In the genomic region with DNA sequence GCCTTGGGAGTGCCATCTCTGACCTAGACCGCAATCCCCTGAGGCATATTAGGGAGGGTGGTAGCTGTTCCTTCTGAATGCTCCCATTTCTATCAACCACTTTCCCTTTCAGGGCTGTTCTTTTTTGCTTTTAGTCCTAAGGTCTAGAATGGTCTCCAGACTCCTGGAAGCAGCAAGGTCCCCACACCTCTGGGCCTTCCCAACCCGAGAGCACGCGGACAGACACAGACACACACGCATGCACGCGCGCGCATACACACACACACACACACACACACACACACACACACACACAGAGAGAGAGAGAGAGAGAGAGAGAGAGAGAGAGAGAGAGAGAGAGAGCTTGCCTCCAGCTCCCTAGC, we compare ENCODE assay signal across 10 mouse cellular contexts. TPM values are rescaled to one million over a fixed set of nuclear protein-coding genes. Genes with fewer than 3 reads are reported as not detected.
A peak's percentile ranks its signal among the peaks of the same experiment; 100 is the strongest.
DNase-seq lines count a peak whose midpoint lies in the region; ATAC-seq and TF ChIP-seq lines count a peak whose summit lies in the region.
"Had no signal": no experiment of that assay in that cellular context is flagged by ENCODE, and none has a peak within 500 bp of the region (broad histone marks: within the 10 kb centered on the region; RNA-seq: fewer than 3 reads in every experiment).

No protein-coding gene starts in this region.

- H3K4me1 ChIP-seq in heart, embryonic 16.5 days (ENCODE audit: control insufficient read depth, insufficient read depth, low read length), result no peaks in the 10 kb centered on the region
- no peaks in the 10 kb centered on the region for H3K4me1 ChIP-seq in cortical plate, adult 2 months (ENCODE audit: control insufficient read depth, insufficient read depth, low read length)
- H3K4me1 ChIP-seq in hindbrain, embryonic 14.5 days (replicated peaks; ENCODE audit: control insufficient read depth, insufficient read depth, low read length), result peaks cover 16% of the 10 kb centered on the region
- no peaks in the 10 kb centered on the region for H3K4me1 ChIP-seq in midbrain, embryonic 12.5 days

- H3K9me3 ChIP-seq in heart, embryonic 16.5 days (replicated peaks; ENCODE audit: control insufficient read depth, low read length), result no peaks in the 10 kb centered on the region
- no peaks in the 10 kb centered on the region for H3K9me3 ChIP-seq in hindbrain, embryonic 14.5 days (ENCODE audit: control insufficient read depth, low read length)
- H3K9me3 ChIP-seq in midbrain, embryonic 12.5 days, result no peaks in the 10 kb centered on the region

- DNase-seq in heart, adult 18-20 months, result no peak
- no peak for DNase-seq in hindbrain, embryonic 14.5 days (ENCODE audit: low spot score)
- DNase-seq in ovary, postnatal 10 days (ENCODE audit: low spot score), result no peak
- no peak for DNase-seq in adrenal gland, adult 18-20 months (ENCODE audit: low spot score in 2 of 2)
- no peak for DNase-seq in right cerebral cortex, postnatal 4 days

- H3K36me3 ChIP-seq in heart, embryonic 16.5 days (ENCODE audit: control insufficient read depth, insufficient read depth), result no peaks in the 10 kb centered on the region
- H3K36me3 ChIP-seq in hindbrain, embryonic 14.5 days (replicated peaks; ENCODE audit: control insufficient read depth, insufficient read depth), result no peaks in the 10 kb centered on the region
- no peaks in the 10 kb centered on the region for H3K36me3 ChIP-seq in midbrain, embryonic 12.5 days

- H3K27me3 ChIP-seq in heart, embryonic 16.5 days (ENCODE audit: control insufficient read depth, insufficient read depth, low read length), result peaks cover 6% of the 10 kb centered on the region
- peaks cover 49% of the 10 kb centered on the region for H3K27me3 ChIP-seq in hindbrain, embryonic 14.5 days (ENCODE audit: control insufficient read depth, insufficient read depth, low read length)
- H3K27me3 ChIP-seq in midbrain, embryonic 12.5 days, result peaks cover 52% of the 10 kb centered on the region
- H3K27me3 ChIP-seq: CH12.LX had no signal

- H3K4me3 ChIP-seq in heart, embryonic 16.5 days (ENCODE audit: low read length), result peak overlapping the region; percentile 63
- H3K4me3 ChIP-seq in cortical plate, adult 2 months (ENCODE audit: insufficient read depth, low read length), result peak overlapping the region; percentile 97
- H3K4me3 ChIP-seq in hindbrain, embryonic 14.5 days (replicated peaks; ENCODE audit: low read length), result peak overlapping the region; percentile 65
- peak overlapping the region; percentile 60 for H3K4me3 ChIP-seq in midbrain, embryonic 12.5 days

- no peak for TF ChIP-seq POLR2A in cortical plate, adult 2 months (IDR thresholded peaks at IDR 0.05; ENCODE audit: extremely low read depth, insufficient read depth, low read length)

- TF ChIP-seq CTCF in cortical plate, adult 2 months (IDR thresholded peaks at IDR 0.05; ENCODE audit: extremely low read depth, insufficient read depth, low read length), result no peak

- no peak for ATAC-seq in heart, embryonic 16.5 days (replicated peaks; ENCODE audit: extremely low read depth, insufficient read depth, low FRiP score)
- ATAC-seq in hindbrain, embryonic 14.5 days (ENCODE audit: low FRiP score), result peak; percentile 24
- peak; percentile 16 for ATAC-seq in midbrain, embryonic 12.5 days (ENCODE audit: low FRiP score, low read depth)

- no peak overlapping the region for H3K27ac ChIP-seq in heart, embryonic 16.5 days (ENCODE audit: low read length)
- H3K27ac ChIP-seq in cortical plate, adult 2 months (ENCODE audit: insufficient read depth, low read length), result no peak overlapping the region
- peak overlapping the region; percentile 91 for H3K27ac ChIP-seq in hindbrain, embryonic 14.5 days
- H3K27ac ChIP-seq in midbrain, embryonic 12.5 days (replicated peaks), result no peak overlapping the region; the same call in 1 of the 2 replicates
- H3K27ac ChIP-seq: macrophage had no signal

- peak overlapping the region; percentile 74 for H3K4me2 ChIP-seq in heart, embryonic 16.5 days (ENCODE audit: low read depth, low read length)
- peak overlapping the region; percentile 59 for H3K4me2 ChIP-seq in hindbrain, embryonic 14.5 days (replicated peaks)
- peak overlapping the region; percentile 79 for H3K4me2 ChIP-seq in midbrain, embryonic 12.5 days (replicated peaks)

- H3K9ac ChIP-seq in heart, embryonic 16.5 days (ENCODE audit: low read length), result peak overlapping the region; percentile 28; the same call in 1 of the 2 replicates
- H3K9ac ChIP-seq in hindbrain, embryonic 14.5 days, result peak overlapping the region; percentile 84
- peak overlapping the region; percentile 69 for H3K9ac ChIP-seq in midbrain, embryonic 12.5 days (replicated peaks)

- 40% methylated on average over 9 of the region's 9 CpGs for WGBS in heart, embryonic 16.5 days
- WGBS in hindbrain, embryonic 14.5 days, result 43% methylated on average over 7 of the region's 9 CpGs
- 34% methylated on average over 7 of the region's 9 CpGs for WGBS in midbrain, embryonic 12.5 days

RNA-seq across cellular contexts. Expression of gene Rai2, which starts 0.4 kb away (rescaled TPM):
- 2.5 TPM in 2 replicates for polyA plus RNA-seq in heart, embryonic 16.5 days (2015; fragmentation: Nextera tagmentation; extraction: Ambion mirVana)
- total RNA-seq in heart, adult 18-20 months (2021), result 10 to 100 TPM; 39.7 to 43.1 TPM
- 10.5 and 10.6 TPM in 2 replicates for polyA plus RNA-seq in cortical plate, adult 2 months (2012; rRNA removed)
- 22.3 and 23.5 TPM in 2 replicates for polyA plus RNA-seq in hindbrain, embryonic 14.5 days (2014; fragmentation: Nextera tagmentation; extraction: Ambion mirVana)
- polyA plus RNA-seq in midbrain, embryonic 12.5 days (2016; fragmentation: Nextera tagmentation; extraction: Ambion mirVana), result 5.5 and 6.2 TPM in 2 replicates
- total RNA-seq in adrenal gland, adult 18-20 months (2021), result 10 to 100 TPM; 12.6 to 17.3 TPM
- total RNA-seq: CH12.LX had no signal
- polyA plus RNA-seq: macrophage had no signal

Comparison
In these comparisons a context has a peak if more than half of its experiments do, and no peak if none do; other contexts are left out.
1. H3K9ac ChIP-seq: peak in every context shown above with its lines; median percentile 84 in hindbrain, embryonic 14.5 days; 69 in midbrain, embryonic 12.5 days; 28 in heart, embryonic 16.5 days.